Mouse (Mus musculus) megakaryocyte, embryonic 14.5 days (primary cell): ENCODE data around the gene Ctxn1.

Experiments
- FLI1 ChIP-seq: IDR thresholded peaks from 2 replicates; pipeline ENCODE4 v1.6.1; 2012; ENCODE audit warnings: low read length, inconsistent platforms, mixed read lengths
- GATA1 ChIP-seq: IDR thresholded peaks from 3 replicates; pipeline ENCODE4 v1.6.1; 2012; ENCODE audit warnings: mixed read lengths, low read length, inconsistent platforms, borderline replicate concordance

DNA sequence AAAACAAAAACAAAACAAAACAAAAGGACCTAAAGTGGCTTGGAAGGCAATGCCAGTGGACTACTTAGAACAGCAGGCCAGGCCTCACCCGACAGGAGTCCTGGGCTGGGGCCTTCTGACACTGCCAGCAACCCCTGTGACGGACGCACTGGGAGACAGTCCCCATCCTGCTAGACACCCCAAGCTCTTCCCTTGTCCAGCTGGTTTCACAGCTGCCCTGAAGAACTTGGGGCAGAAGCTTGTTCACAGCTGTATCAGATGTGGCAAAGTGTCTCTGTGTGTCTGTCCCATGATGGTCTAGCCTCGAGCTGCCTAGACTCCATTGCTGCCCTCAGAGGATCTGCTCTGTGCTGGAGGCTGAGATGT, 714 bp upstream of the Ctxn1 start:
- TF ChIP-seq GATA1 (no peak), FLI1 (no peak)
